Mouse (Mus musculus) ES-Bruce4 (cell line): ENCODE measurements at regions not wholly inside any gene's neighbourhood (a gene's known extent, or its start where the extent isn't known, plus 50 kb on each side); places are given as distances from the start of the nearest gene placed in this dataset.

Experiments used
- H3K27ac ChIP-seq: 2 replicates; pipeline ENCODE4 v1.5.1; 2012; ENCODE audit warnings: low read length, inconsistent platforms; ENCODE audit not compliant: insufficient read depth
- H3K27me3 ChIP-seq: 2 replicates; pipeline ENCODE4 v1.6.1; 2012; ENCODE audit warnings: mild to moderate bottlenecking, low read length, inconsistent platforms; ENCODE audit not compliant: control insufficient read depth, poor library complexity, insufficient read depth, severe bottlenecking
- H3K36me3 ChIP-seq: 2 replicates; pipeline ENCODE4 v1.6.1; 2012; ENCODE audit warnings: inconsistent platforms, mild to moderate bottlenecking, low read length, moderate library complexity; ENCODE audit not compliant: control insufficient read depth, poor library complexity, insufficient read depth, severe bottlenecking
- H3K4me1 ChIP-seq: one replicate; pipeline ENCODE4 v1.8.1; 2011; ENCODE audit warnings: low read length; ENCODE audit not compliant: control insufficient read depth, insufficient read depth
- H3K4me3 ChIP-seq: 2 replicates; pipeline ENCODE4 v1.5.1; 2011; ENCODE audit warnings: low read depth, mild to moderate bottlenecking, low read length
- H3K9ac ChIP-seq: 2 replicates; pipeline ENCODE4 v1.6.1; 2012; ENCODE audit warnings: low read depth, mild to moderate bottlenecking, inconsistent platforms; ENCODE audit not compliant: poor library complexity, severe bottlenecking
- H3K9me3 ChIP-seq: replicated peaks from 2 replicates; pipeline ENCODE4 v1.6.1; 2012; ENCODE audit warnings: mild to moderate bottlenecking, low read length, inconsistent platforms; ENCODE audit not compliant: control insufficient read depth, poor library complexity, insufficient read depth, severe bottlenecking
- CTCF ChIP-seq: IDR thresholded peaks from one replicate; pipeline ENCODE4 v1.8.1; 2011; ENCODE audit warnings: low read depth, low read length
- EP300 ChIP-seq: IDR thresholded peaks from 2 replicates; pipeline ENCODE4 v1.6.1; 2011; ENCODE audit warnings: low read depth, low read length; ENCODE audit not compliant: insufficient read depth
- POLR2A ChIP-seq: IDR thresholded peaks from one replicate; pipeline ENCODE4 v1.8.1; 2011; ENCODE audit warnings: low read length; ENCODE audit not compliant: insufficient read depth

DNA sequence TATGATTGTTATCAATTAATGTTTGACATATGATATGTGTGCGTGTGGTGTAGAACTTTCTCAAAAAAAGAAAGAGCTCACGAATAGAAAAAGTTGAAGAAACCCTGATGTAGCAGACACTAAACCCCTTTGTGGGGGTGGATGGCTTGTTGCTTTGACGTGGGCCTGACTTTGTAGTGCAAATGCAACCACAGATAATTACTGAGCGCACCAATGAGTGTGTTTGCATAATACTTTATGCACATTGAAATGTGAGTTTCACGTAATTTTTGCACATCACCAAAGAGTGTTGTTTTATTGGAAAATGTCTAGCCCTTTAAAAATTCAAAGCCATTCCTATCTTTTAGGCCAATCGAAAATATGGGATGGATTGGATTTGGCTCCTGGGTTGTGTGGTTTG lies 51.7 kb upstream of the Mdm1 start:
- Histone ChIP-seq H3K9me3 (no peaks in the 10 kb centered on the region), H3K4me3 (no peak overlapping the region), H3K27ac (no peak overlapping the region), H3K27me3 (no peaks in the 10 kb centered on the region), H3K9ac (no peak overlapping the region), H3K4me1 (no peaks in the 10 kb centered on the region), H3K36me3 (no peaks in the 10 kb centered on the region)
- TF ChIP-seq POLR2A (no peak), EP300 (no peak), CTCF (no peak)

DNA sequence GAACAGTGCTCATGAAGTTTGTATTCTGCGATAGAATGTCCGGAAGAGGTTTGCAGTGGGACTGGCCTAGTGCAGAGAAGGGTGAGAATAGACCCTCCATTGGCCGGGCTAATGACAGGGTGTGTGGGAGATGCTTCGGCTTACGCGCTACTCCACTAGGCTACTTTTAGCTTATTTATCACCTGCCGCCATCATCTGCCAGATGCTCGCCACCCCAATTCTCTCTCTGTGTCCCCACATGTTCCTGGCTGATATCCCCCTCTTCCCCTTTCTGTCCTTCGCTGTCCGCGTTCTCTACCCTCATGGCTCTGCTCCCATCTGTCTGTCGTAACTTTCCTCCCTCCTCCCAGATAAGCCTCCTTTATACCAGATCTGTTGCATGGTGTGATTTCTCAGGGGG lies 50.1 kb upstream of the Mdm1 start:
- Histone ChIP-seq H3K36me3 (no peaks in the 10 kb centered on the region), H3K27me3 (no peaks in the 10 kb centered on the region), H3K9me3 (no peaks in the 10 kb centered on the region), H3K9ac (no peak overlapping the region), H3K4me1 (no peaks in the 10 kb centered on the region), H3K27ac (no peak overlapping the region), H3K4me3 (no peak overlapping the region)
- TF ChIP-seq POLR2A (no peak), EP300 (no peak), CTCF (no peak)
